Mouse (Mus musculus) G1E (cell line): ENCODE measurements around the gene Rhoh. TPM values are rescaled to one million over a fixed set of nuclear protein-coding genes. Genes with fewer than 3 reads are reported as not detected.

Experiments used
- ATAC-seq: 2 replicates; pipeline ENCODE4 v1.8.0; 2016; ENCODE audit warnings: mild to moderate bottlenecking; ENCODE audit not compliant: insufficient number of reproducible peaks, poor library complexity, low FRiP score, severe bottlenecking; ENCODE audit errors: extremely low read depth
- DNase-seq: peaks from one replicate; pipeline ENCODE4 v3.0.0; 2012; ENCODE audit warnings: low spot score
- H3K27me3 ChIP-seq: 2 replicates; pipeline ENCODE4 v1.6.1; 2012; ENCODE audit warnings: mild to moderate bottlenecking, low read length, inconsistent platforms; ENCODE audit not compliant: insufficient read depth
- H3K36me3 ChIP-seq: replicated peaks from 2 replicates; pipeline ENCODE3; 2012; ENCODE audit warnings: mild to moderate bottlenecking, inconsistent platforms
- H3K4me1 ChIP-seq: 2 replicates; pipeline ENCODE4 v1.6.1; 2012; ENCODE audit warnings: low read depth, low read length, inconsistent platforms, mixed read lengths; ENCODE audit not compliant: insufficient read depth
- H3K4me3 ChIP-seq: 2 replicates; pipeline ENCODE4 v1.5.1; 2012; ENCODE audit warnings: low read depth, mild to moderate bottlenecking, inconsistent platforms, low read length, moderate library complexity, mixed read lengths
- H3K9me3 ChIP-seq: replicated peaks from 2 replicates; pipeline ENCODE4 v1.6.1; 2012; ENCODE audit warnings: inconsistent platforms
- CTCF ChIP-seq: IDR thresholded peaks from 2 replicates; pipeline ENCODE4 v1.5.1; 2012; ENCODE audit warnings: low read depth, low read length, inconsistent platforms, mixed read lengths
- GATA1 ChIP-seq: IDR thresholded peaks from 2 replicates; pipeline ENCODE4 v1.6.1; 2012; ENCODE audit warnings: borderline replicate concordance, low read length, inconsistent platforms, mixed read lengths
- GATA2 ChIP-seq: IDR thresholded peaks from 2 replicates; pipeline ENCODE4 v1.6.1; 2012; ENCODE audit warnings: low read depth, low read length, inconsistent platforms, borderline replicate concordance
- POLR2AphosphoS5 ChIP-seq: IDR thresholded peaks from 2 replicates; pipeline ENCODE4 v1.6.1; 2012; ENCODE audit warnings: low read depth, low read length, inconsistent platforms; ENCODE audit not compliant: insufficient replicate concordance
- TAL1 ChIP-seq: conservative IDR thresholded peaks from 2 replicates; pipeline ENCODE4 v1.6.1; 2012; ENCODE audit warnings: low read depth, low read length, inconsistent platforms, mixed read lengths
- polyA plus RNA-seq: library from polyadenylated mRNA; stranded (reverse); fragments of >175 nt; gene quantifications from 2 replicates; pipeline ENCODE4 v1.2.3, GENCODE M21; 2012
- total RNA-seq, 2 experiments: library from RNA; stranded (forward) in 1 of 2; stranded (reverse) in 1 of 2; fragments of 200-1000 nt in 1 of 2; fragments of >200 nt in 1 of 2; fragmentation: Nextera tagmentation in 1 of 2; gene quantifications; 2 replicates each; pipeline ENCODE4 v1.2.3; 2014 to 2017

Rhoh gene
- total and polyA plus RNA-seq, 3 experiments = 0.49 TPM; not detected in 2

- DNase-seq = no peak
- no peak for ATAC-seq
- H3K9me3 ChIP-seq = no peaks in the 10 kb centered on the region
- H3K36me3 ChIP-seq = no peaks in the 10 kb centered on the region
- H3K4me1 ChIP-seq = peaks cover 36% of the 10 kb centered on the region
- no peak for TF ChIP-seq CTCF
- TF ChIP-seq GATA1 = no peak
- no peak for TF ChIP-seq TAL1
- no peak for TF ChIP-seq GATA2
- no peak for TF ChIP-seq POLR2AphosphoS5
- H3K27me3 ChIP-seq = peaks cover 10% of the 10 kb centered on the region
- H3K4me3 ChIP-seq = no peak overlapping the region
Measured at GRCm38 (mm10) chr5:65897731-65898130, 36.7 kb downstream of the Rhoh start.

GRCm38 (mm10) chr5:65898683-65899082 lies 37.7 kb downstream of the Rhoh start:
- Histone ChIP-seq H3K4me1 (peaks cover 36% of the 10 kb centered on the region), H3K27me3 (peaks cover 10% of the 10 kb centered on the region; the same call in 1 of the 2 replicates), H3K36me3 (no peaks in the 10 kb centered on the region), H3K4me3 (no peak overlapping the region), H3K9me3 (peaks cover 6% of the 10 kb centered on the region; the same call in 1 of the 2 replicates)
- DNase-seq (no peak), ATAC-seq (no peak)
- TF ChIP-seq GATA1 (no peak), GATA2 (no peak), CTCF (no peak), TAL1 (no peak), POLR2AphosphoS5 (no peak)

DNA sequence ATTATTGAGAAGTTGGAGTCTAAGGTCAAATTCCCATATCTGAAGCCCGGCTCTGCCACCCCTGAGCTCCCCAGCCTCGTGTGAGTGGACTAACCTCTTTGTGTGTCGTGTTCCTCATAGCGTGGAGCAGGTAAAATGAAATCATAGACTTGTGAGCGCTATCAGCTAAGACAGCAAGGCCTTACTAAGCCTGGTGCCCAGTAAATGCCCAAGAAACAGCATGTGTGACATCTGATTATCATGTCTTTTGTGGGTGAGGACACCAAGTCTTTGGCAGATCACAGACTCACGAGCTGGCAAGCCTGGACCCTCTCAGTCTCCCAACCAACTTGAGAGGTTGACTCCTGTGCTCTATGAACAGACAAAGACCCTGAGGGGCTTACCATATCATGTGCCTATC lies 39.1 kb downstream of the Rhoh start:
- H3K4me1 ChIP-seq = peaks cover 32% of the 10 kb centered on the region
- TF ChIP-seq CTCF (no peak), GATA1 (no peak), POLR2AphosphoS5 (no peak), GATA2 (no peak), TAL1 (no peak)
- no peak for ATAC-seq

DNA sequence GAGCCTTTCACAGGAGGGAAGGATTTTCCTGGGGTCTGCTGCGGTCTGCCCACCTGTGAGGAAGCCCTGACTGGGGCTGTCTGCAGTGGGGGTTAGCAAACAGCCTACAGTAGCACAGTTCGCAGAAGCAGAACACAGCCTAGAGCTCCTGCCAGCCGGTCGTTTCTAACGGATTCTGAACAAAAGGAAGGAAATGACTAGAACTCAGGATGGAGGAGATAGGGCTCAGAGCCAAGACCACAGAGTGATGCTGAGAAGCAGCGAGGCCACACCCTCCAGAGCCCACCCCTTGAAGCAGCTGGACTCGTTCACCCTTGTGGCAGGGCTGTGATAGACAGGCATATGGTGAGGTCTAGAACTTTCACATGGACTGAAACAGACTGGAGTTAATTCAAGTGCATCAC lies 39.9 kb downstream of the Rhoh start:
- peaks cover 25% of the 10 kb centered on the region for H3K4me1 ChIP-seq
- H3K9me3 ChIP-seq = peaks cover 6% of the 10 kb centered on the region; the same call in 1 of the 2 replicates
- peak; percentile 79 for ATAC-seq
- peak; percentile 34 for DNase-seq
- no peak for TF ChIP-seq GATA1
- no peak for TF ChIP-seq GATA2
- no peak for TF ChIP-seq TAL1
- TF ChIP-seq POLR2AphosphoS5 = no peak
- TF ChIP-seq CTCF = no peak
- H3K4me3 ChIP-seq = no peak overlapping the region; the same call in 1 of the 2 replicates
- H3K27me3 ChIP-seq = peaks cover 5% of the 10 kb centered on the region; the same call in 1 of the 2 replicates
- no peaks in the 10 kb centered on the region for H3K36me3 ChIP-seq

More for the DNA sequence above, 39.1 kb downstream of the Rhoh start:
- DNase-seq = no peak
- no peak overlapping the region for H3K4me3 ChIP-seq
- H3K9me3 ChIP-seq = peaks cover 6% of the 10 kb centered on the region; the same call in 1 of the 2 replicates
- no peaks in the 10 kb centered on the region for H3K36me3 ChIP-seq
- peaks cover 5% of the 10 kb centered on the region; the same call in 1 of the 2 replicates for H3K27me3 ChIP-seq

- ATAC-seq (0 out of 2 replicates have a peak, but pooled peaks have one; percentile 28), DNase-seq (no peak)
- Histone ChIP-seq H3K4me1 (peaks cover 21% of the 10 kb centered on the region), H3K9me3 (peaks cover 6% of the 10 kb centered on the region; the same call in 1 of the 2 replicates), H3K4me3 (no peak overlapping the region), H3K27me3 (peaks cover 5% of the 10 kb centered on the region; the same call in 1 of the 2 replicates), H3K36me3 (no peaks in the 10 kb centered on the region)
- TF ChIP-seq CTCF = no peak
- no peak for TF ChIP-seq GATA2
- TF ChIP-seq TAL1 = no peak
- TF ChIP-seq GATA1 = no peak
- no peak for TF ChIP-seq POLR2AphosphoS5
Measured at GRCm38 (mm10) chr5:65901868-65902418, 40.9 kb downstream of the Rhoh start.

DNA sequence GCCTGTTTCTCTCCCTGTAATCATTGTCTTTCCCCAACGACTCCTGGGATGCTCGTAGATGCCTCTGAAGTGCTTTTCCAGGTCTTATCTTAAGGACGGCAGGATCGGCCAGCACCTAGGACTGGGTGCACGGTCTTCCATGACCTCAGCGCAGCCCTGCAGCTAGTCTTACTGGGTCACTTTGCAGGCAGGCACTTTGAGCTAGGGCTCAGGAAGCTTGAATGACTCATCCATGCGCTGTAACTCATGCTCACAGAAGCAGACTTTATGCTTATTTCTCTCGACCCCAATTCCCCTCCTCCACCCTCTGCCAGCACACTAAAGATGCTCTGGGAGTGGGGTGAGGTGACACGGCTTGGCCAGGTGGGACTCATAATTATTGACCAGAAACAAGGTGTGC lies 41.8 kb downstream of the Rhoh start:
- no peak for ATAC-seq
- no peak for DNase-seq
- Histone ChIP-seq H3K9me3 (peaks cover 6% of the 10 kb centered on the region; the same call in 1 of the 2 replicates), H3K36me3 (no peaks in the 10 kb centered on the region), H3K4me1 (peaks cover 21% of the 10 kb centered on the region), H3K27me3 (peaks cover 5% of the 10 kb centered on the region; the same call in 1 of the 2 replicates), H3K4me3 (no peak overlapping the region)
- TF ChIP-seq TAL1 (no peak), POLR2AphosphoS5 (no peak), GATA1 (no peak), CTCF (no peak), GATA2 (no peak)
